Comparison of ENCODE assay signal across 9 mouse cellular contexts in the genomic region with DNA sequence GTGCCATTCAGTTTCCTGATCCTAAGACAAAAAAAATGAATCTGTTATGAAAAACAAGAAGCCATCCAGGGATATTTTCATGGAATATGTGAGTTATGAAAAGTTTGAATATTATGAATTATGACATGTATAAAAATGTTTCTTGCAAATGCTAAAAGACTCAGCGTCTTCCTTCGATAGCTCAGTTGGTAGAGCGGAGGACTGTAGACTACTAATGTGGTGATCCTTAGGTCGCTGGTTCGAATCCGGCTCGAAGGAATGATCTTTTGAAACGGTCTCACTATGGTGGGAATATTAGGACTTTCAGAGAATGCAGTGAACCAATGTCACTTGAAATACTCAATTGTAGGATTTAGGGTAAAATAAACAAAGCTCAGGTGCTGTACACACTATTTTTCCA. TPM values are rescaled to one million over a fixed set of nuclear protein-coding genes. Genes with fewer than 3 reads are reported as not detected.
DNase-seq lines count a peak whose midpoint lies in the region; ATAC-seq and TF ChIP-seq lines count a peak whose summit lies in the region.
"Had no signal": no experiment of that assay in that cellular context is flagged by ENCODE, and none has a peak within 500 bp of the region (broad histone marks: within the 10 kb centered on the region; RNA-seq: fewer than 3 reads in every experiment).

No protein-coding gene starts in this region.

- H3K4me3 ChIP-seq in lung, postnatal 0 days (ENCODE audit: low read depth, low read length) = no peak overlapping the region
- peak overlapping the region; percentile 91; the same call in 1 of the 2 replicates for H3K4me3 ChIP-seq in liver, embryonic 15.5 days (replicated peaks)

- no peaks in the 10 kb centered on the region for H3K27me3 ChIP-seq in lung, postnatal 0 days (replicated peaks; ENCODE audit: insufficient read depth, low read length)
- H3K27me3 ChIP-seq in liver, embryonic 15.5 days = no peaks in the 10 kb centered on the region
- H3K27me3 ChIP-seq: Patski had no signal

- TF ChIP-seq EP300 in lung, postnatal 0 days (IDR thresholded peaks at IDR 0.05) = no peak

- DNase-seq in cerebellum, postnatal 10 days = peak; percentile 56 to 61
- DNase-seq in cerebellum, adult 11 months = no peak
- DNase-seq in lung, postnatal 0 days (ENCODE audit: low spot score) = peak; percentile 38
- no peak for DNase-seq in lung, adult 18-20 months
- DNase-seq in c-Kit-positive CD71-positive TER-119-negative erythroid progenitor cells, embryonic 14.5 days (ENCODE audit: low read depth) = peak; percentile 83
- DNase-seq in testis, postnatal 14 days (ENCODE audit: low spot score) = no peak
- no peak for DNase-seq in T-cell, adult 2 months (ENCODE audit: low spot score)

- H3K4me1 ChIP-seq in lung, postnatal 0 days (ENCODE audit: insufficient read depth, low read depth, low read length) = peaks cover 3% of the 10 kb centered on the region; the same call in 1 of the 2 replicates
- H3K4me1 ChIP-seq in liver, embryonic 15.5 days (replicated peaks) = peaks cover 64% of the 10 kb centered on the region

- H3K9ac ChIP-seq in lung, postnatal 0 days (replicated peaks; ENCODE audit: low read depth) = no peak overlapping the region
- H3K9ac ChIP-seq in liver, embryonic 15.5 days = no peak overlapping the region

- H3K4me2 ChIP-seq in lung, postnatal 0 days (replicated peaks; ENCODE audit: low read depth, low read length) = no peak overlapping the region
- peak overlapping the region; percentile 89 for H3K4me2 ChIP-seq in liver, embryonic 15.5 days

- no peak overlapping the region for H3K27ac ChIP-seq in lung, postnatal 0 days (ENCODE audit: low read length)
- H3K27ac ChIP-seq in liver, embryonic 15.5 days (replicated peaks) = no peak overlapping the region

- no peaks in the 10 kb centered on the region; the same call in 1 of the 2 replicates for H3K36me3 ChIP-seq in lung, postnatal 0 days (ENCODE audit: insufficient read depth, low read length)
- H3K36me3 ChIP-seq in liver, embryonic 15.5 days (replicated peaks) = peaks cover 12% of the 10 kb centered on the region

- ATAC-seq in lung, postnatal 0 days = no peak
- ATAC-seq in liver, embryonic 15.5 days (ENCODE audit: insufficient read depth) = no peak
- ATAC-seq: Patski had no signal

- WGBS in lung, postnatal 0 days = 22% methylated on average over 8 of the region's 8 CpGs
- WGBS in liver, embryonic 15.5 days (ENCODE audit: insufficient replicate concordance) = 7% methylated on average over 8 of the region's 8 CpGs

- no peaks in the 10 kb centered on the region for H3K9me3 ChIP-seq in lung, postnatal 0 days (ENCODE audit: low read length)
- no peaks in the 10 kb centered on the region for H3K9me3 ChIP-seq in liver, embryonic 15.5 days (replicated peaks)

- no peak for TF ChIP-seq CTCF in lung, postnatal 0 days (IDR thresholded peaks at IDR 0.05)

RNA-seq across cellular contexts. Expression of a gene that starts 2.7 kb away (rescaled TPM):
- 8.4 and 8.7 TPM in 2 replicates for polyA plus RNA-seq in lung, postnatal 0 days (2015; fragmentation: Nextera tagmentation; extraction: Ambion mirVana)
- polyA plus RNA-seq in liver, embryonic 15.5 days (2015; fragmentation: Nextera tagmentation; extraction: Ambion mirVana) = 5.1 and 5.2 TPM in 2 replicates

RNA-seq across cellular contexts. Expression of a gene that starts 39.4 kb away (rescaled TPM):
- polyA plus RNA-seq in lung, postnatal 0 days (2015; fragmentation: Nextera tagmentation; extraction: Ambion mirVana) = 0.14 and 0.21 TPM in 2 replicates
- 1.6 and 2.1 TPM in 2 replicates for polyA plus RNA-seq in liver, embryonic 15.5 days (2015; fragmentation: Nextera tagmentation; extraction: Ambion mirVana)

RNA-seq across cellular contexts. Expression of a gene that starts 57.3 kb away (rescaled TPM):
- 27.1 and 30.9 TPM in 2 replicates for polyA plus RNA-seq in lung, postnatal 0 days (2015; fragmentation: Nextera tagmentation; extraction: Ambion mirVana)
- polyA plus RNA-seq in liver, embryonic 15.5 days (2015; fragmentation: Nextera tagmentation; extraction: Ambion mirVana) = 11.2 and 12.6 TPM in 2 replicates

Comparison
In these comparisons a context has a peak if more than half of its experiments do, and no peak if none do; other contexts are left out.
1. DNase-seq: peak in cerebellum, postnatal 10 days (2 of 2), lung, postnatal 0 days (single experiment) and c-Kit-positive CD71-positive TER-119-negative erythroid progenitor cells, embryonic 14.5 days (single experiment); none in cerebellum, adult 11 months (single experiment), lung, adult 18-20 months (0 of 2), testis, postnatal 14 days (single experiment) and T-cell, adult 2 months (single experiment).